Mouse (Mus musculus) erythroblast, adult 5-6 weeks (primary cell): Measurements from ENCODE around the gene Ugt1a6a. TPM values are rescaled to one million over a fixed set of nuclear protein-coding genes. Genes with fewer than 3 reads are reported as not detected.

Experiments
- ATAC-seq: replicated peaks from 2 replicates; pipeline ENCODE4 v1.8.0; 2016; ENCODE audit warnings: moderate number of reproducible peaks, mild to moderate bottlenecking, moderate TSS enrichment, inconsistent platforms; ENCODE audit not compliant: poor library complexity, low FRiP score, severe bottlenecking
- total RNA-seq, 2 experiments: library from RNA; stranded (forward) in 1 of 2; stranded (reverse) in 1 of 2; fragments of 150-400 nt in 1 of 2; fragments of 200-764, 138-1000 nt in 1 of 2; gene quantifications; 2 replicates each; pipeline versions ENCODE4 v1.2.3 to v1.2.4; 2015 to 2017; ENCODE audit warnings: low replicate concordance in 2 of 2

Gene Ugt1a6a
- total RNA-seq, 2 experiments from 2014 or later: 2.3 TPM; not detected in 1

GRCm38 (mm10) chr1:88237311-88237710, 102.7 kb downstream of the Ugt1a6a start:
- no peak for ATAC-seq

DNA sequence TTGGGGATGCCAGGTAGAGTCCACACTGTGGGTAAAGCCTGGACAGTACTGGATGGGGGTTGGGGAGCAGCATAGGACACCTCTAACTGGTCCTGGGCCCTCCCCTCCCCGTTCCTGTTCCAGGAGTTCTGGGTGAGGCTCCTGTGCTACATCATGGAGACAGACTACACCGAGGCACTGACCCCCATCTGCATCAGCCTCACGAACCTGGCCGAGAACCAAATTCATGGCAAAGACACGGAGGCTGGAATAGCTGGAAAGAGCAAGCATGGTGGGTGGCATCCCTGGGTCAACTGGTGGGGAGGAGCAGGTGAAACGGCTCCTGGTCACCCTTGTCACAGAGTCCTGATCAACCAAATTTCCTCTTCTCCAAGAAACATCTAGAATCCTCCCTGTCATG, 104.2 kb downstream of the Ugt1a6a start:
- no peak for ATAC-seq

- no peak for ATAC-seq
Observed at GRCm38 (mm10) chr1:88240072-88240471, 105.5 kb downstream of the Ugt1a6a start.

DNA sequence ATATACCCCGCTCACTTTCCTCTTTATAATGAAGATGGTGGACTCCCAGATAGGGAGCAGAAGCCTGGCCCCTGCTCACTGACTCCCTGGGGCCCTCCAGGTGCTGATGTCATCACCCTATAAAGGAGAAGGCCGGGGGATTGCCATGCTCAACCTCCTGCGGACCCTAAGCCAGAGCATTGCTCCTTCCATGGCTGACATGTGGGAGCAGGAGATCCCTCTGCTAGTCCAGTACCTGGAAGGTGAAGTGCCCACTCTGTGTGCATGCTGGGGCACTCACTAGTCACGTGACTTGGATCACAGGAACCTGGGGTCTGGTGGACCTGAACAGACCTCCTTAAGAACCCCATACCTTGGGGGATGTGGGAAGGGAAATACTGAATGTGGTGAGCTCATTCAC, 106.0 kb downstream of the Ugt1a6a start:
- no peak for ATAC-seq

GRCm38 (mm10) chr1:88243861-88244260, 109.3 kb downstream of the Ugt1a6a start:
- ATAC-seq: no peak

GRCm38 (mm10) chr1:88245881-88246280, 111.3 kb downstream of the Ugt1a6a start:
- no peak for ATAC-seq

DNA sequence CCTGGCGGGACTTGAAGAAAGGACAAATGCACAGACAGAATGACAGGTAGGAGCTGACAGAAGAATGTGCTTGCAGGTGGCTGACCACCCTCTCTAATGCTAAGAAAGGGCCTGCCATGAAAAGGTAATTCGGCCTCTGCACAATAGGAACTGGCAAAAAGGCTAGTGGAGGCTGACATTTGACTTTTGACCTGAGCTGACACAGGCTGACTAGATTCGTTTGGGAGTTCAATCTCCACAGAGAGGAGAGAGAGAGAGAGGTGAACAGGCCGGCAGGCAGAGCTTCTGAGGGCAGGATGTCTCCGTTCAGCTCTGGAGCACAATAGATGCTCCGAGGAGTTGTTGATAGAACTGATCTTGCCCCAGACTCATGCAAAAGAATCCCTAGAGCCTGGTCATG, 111.8 kb downstream of the Ugt1a6a start:
- no peak for ATAC-seq

GRCm38 (mm10) chr1:88247660-88248059, 113.1 kb downstream of the Ugt1a6a start:
- ATAC-seq: no peak

DNA sequence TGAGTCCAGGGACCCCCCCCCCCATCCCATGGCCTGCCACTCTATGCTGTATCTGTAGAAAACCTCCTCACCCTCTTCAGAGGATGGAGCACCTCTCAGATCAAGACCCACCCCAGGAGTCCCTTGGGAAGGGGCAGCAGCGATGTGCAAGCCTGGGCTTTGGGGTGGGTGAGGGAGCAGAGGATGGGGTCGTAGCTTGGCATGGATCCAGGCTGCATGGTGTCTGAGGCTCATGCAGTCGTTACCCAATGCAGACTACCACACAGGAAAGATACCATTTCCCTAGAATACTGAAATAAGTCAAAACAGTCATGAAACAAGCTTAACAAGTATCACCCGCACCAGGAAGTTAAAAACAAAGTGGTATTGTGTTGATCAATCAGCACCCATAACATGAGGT, 114.0 kb downstream of the Ugt1a6a start:
- no peak for ATAC-seq

DNA sequence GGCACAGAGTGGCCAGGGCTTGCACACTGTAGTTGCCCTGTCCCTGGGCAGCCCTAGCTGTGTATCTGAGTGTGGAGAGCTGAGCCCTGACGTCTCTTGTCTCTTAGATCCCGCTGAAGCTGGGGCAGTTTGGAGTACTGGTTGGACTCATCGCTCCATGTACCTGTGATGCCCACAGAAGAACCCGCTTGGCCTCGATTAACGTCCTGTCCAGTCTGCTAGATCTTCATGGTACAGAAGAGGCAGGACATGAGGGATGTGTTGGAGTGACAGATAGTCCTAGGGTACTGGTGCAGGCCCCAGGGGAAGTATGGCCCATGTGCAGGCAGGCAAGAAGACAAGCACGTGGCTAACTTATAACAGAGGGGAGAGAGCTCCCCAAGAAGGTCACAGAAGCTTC, 115.0 kb downstream of the Ugt1a6a start:
- ATAC-seq: no peak

DNA sequence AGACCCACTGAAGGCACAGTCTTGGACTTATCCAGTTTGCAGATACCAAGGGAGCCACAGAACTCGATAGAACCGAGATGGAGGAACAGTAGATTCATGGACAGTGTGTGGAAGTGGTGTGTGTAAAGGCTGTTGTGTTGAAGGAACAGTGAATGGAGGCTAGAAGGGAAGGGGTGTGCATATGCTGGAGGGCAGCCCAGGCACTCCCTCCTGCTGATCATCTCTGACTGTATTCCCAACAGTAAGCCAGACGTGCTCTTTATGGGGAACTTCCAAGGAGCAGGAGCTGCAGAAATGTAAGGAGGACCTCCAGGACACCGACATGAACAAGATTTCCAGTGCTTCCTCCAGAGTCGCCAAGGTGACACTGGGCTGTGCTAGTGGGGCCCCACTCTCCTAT, 115.4 kb downstream of the Ugt1a6a start:
- no peak for ATAC-seq

DNA sequence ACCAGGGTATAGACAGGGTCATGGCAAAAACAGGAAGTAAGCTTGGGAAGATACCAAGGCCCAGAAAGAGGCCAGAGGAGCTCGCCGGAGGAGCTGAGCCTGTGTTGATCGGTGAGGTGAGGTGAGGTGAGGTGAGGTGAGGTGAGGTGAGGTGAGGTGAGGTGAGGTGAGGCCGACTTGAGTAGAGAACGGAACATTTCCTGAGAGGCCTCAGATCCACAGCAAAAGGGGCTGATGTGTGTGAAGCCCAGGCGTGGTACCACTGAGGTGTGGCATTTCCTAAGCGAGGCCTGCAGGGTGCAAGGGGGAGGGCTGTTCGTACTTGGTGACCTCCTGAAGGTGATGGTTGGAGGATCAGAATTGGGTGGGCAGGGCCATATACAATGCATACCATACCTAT, 118.5 kb downstream of the Ugt1a6a start:
- ATAC-seq: no peak

DNA sequence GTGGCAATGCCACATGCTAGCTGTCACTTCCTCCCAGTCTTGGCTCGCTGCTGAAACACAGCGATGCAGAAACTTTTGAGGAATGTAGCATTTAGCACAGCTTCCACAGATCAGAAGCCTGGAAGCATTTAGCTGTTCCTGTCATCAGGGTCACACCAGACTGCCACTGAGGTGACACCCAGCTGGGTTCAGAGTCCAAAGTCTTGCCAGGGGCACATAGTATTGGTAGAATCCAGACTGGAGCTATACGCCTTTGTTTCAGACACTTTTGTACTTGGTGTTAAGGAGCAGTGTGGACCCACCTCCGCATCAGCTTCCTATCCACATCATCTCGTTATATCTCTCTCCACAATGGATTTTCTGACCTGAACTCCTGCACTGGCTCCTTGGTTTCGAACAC, 118.9 kb downstream of the Ugt1a6a start:
- ATAC-seq: no peak

DNA sequence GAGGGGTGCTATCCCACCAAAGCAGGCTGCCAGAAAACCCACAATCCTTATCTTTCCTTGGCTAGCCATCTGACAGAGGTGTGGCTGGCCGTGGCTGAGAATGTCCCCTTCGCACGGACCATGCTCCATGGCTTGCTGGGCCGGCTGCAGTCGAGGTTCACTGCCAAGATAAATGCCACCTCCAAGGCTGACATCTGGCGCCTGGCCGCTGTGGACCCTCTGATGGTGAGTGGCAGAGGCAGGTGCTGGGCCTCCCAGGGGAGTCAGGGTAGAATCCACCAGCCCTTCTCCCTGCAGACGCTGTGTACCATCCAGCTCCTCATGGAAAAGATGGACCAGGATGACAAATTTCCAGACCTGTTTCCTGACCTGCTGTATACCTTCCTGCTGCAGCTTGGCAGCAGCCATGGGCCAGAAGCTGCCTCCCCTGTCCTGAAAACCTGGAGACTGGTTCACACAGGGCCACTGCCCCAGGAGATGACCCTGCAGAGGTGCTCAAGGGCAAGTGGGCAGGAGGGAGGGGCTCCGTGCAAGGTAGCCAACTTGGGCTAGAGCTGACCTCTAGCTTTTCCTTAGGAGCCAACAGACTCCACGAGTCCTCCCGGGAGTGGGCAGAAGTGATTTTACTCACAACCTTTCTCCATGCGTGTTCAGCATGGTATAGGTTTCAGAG, 120.3 kb downstream of the Ugt1a6a start:
- no peak for ATAC-seq

DNA sequence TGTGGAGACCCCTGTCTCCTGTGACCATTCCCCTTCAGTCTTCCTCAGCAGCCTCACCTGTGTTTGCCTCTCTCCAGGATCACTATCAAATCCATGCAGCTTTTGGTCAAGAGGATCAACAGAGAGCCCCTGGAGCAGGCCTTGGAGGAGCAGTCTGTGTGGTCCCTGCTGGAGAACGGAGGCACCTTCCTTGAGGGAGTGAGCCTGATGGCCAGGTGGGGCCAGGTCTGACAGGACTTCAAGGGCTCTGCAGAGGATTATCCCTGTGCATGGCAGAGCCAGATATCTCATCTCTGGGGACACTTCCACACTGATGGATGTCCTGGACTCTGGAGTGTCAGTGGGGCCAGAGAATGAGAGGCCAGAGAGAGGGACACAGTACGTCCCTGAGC, 120.9 kb downstream of the Ugt1a6a start:
- no peak for ATAC-seq

GRCm38 (mm10) chr1:88255989-88256754, 121.6 kb downstream of the Ugt1a6a start:
- ATAC-seq: no peak

DNA sequence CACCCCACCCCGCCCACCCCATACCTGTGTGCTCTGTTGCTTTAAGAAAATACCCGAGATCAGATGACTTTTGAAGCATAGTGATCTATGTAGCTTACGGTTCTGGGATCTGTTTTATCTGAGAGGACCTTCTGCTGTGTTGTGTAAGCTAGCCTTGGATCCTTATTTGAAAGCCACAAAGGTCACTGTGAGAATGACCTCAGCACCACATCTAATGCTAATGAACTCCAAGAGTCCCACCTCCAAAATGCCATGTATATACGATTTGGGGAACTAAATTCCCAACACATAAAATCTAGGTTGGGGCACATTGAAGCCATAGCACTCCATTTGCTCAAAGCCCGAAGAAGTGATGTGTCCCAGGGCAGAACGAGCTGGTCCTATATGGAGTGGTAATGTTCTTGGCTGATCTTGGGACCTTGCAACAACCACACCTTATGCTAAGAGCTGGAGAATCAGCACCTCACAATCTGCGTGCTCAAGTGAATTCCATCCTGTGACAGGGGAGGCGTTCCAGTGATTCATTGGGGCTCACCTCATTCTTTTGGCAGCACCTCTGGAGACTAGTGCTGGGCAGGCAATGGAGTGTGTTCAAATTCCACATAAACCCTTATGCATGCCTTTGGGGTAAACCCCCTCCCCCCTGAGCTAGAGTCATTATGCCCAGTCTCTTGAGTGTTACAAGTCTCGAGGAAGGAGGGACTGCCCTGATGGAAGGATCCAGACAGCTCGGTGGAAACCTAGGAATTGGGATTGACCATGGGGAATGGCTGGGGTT, 122.5 kb downstream of the Ugt1a6a start:
- ATAC-seq: no peak

DNA sequence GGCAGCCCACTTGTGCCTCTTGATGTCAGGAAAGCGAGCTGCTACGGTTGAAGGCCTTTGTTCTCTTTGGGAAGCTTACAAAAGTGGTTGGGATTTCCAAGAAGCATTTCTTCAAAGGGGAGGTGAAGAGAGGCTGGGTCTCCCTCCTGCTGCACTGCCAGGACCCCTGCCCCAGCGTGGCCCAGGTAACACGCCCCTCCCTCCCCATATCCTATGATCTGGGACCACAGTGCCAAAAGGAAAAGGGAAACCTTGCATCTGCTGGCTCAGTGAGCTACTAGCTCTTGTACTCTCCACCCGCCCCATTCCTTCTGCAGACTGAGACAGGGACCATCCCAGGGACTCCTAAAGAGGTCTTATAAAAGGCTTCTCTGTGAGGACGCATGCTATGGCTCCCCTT, 123.1 kb downstream of the Ugt1a6a start:
- ATAC-seq: no peak

DNA sequence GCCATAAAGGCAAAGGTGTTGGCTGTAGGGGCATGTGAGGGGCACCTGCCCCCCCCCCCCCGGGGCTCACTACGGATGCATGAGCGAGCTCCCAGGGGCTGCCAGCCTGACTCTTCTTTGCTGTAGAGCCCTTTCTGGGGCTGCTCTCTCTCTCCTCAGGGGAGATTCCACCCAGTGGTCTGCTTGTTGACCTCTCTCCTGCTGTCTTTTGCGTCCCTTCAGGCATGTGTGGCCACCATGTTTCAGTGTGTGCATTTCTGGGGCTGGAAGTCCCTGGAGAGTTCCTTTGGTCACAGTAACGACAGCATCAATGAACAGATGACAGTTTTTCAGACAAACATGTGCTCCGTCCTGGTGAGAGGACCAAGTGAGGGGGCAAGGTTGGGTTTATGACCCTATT, 123.8 kb downstream of the Ugt1a6a start:
- ATAC-seq: no peak

- ATAC-seq: no peak
Observed at GRCm38 (mm10) chr1:88258881-88259642, 124.5 kb downstream of the Ugt1a6a start.
